Mouse (Mus musculus): ENCODE data around the gene Mbl1. TPM values are rescaled to one million over a fixed set of nuclear protein-coding genes. Genes with fewer than 3 reads are reported as not detected.

Mbl1 gene
- total RNA-seq (2021), result not detected
- long read RNA-seq, result 0 reads

DNA sequence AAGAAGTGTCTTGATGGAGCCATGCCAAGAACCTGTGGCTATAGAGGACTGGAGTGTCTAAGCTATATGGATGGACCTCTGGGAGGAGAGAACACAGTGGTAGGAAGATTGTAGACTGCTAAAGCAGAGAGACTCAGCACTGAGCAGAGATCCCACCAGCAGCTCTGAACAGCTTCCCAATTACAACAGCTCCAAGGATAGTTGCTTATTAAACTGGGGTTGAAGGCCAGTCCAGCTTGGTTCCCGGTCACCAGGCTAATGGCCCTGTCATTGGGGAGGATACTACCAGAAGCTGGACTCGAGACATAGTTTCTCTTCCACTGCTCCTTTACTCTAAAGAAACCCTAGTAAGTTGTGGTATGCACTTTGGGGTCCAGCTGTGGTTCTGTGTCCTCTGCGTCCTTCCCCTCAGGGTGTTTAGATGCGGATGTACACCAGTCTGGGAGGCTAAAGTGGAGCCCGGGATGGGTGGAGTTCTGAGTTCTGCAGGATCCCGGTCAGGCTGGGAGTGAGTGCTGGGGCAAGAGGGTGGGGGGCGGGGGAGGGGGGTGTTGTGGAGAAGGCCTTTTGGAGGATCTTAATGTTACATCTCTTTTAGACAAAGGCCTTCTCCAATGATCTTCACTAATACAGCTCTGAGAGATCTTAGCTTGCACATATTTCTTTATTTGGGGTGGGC, at the start of gene Mbl1:
Mbl1 (plus strand) TSS at position 239 of the 679 bp plus-strand sequence.
- DNase-seq (ENCODE audit: low spot score in 2 of 2), result no peak

DNA sequence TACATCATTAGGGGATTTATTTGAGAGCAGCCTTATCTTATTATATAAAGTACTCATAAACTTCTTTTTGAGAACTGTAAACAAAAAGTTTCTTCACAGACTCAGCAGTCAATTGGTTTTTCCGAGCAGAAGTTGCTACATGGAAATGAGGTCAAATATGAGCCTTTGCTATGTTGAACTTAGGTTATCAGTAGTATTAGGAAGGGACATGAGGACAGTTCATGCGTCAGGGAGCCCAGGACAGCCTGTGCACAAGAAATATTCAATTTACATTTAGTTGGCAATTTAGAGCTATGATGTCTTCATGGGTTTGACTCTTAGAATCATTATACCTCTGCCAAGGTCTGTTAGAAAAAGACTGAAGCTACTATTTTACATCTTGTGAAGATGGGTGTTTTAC, 49.0 kb upstream of the Mbl1 start:
- DNase-seq (ENCODE audit: low spot score in 2 of 2), result no peak

DNA sequence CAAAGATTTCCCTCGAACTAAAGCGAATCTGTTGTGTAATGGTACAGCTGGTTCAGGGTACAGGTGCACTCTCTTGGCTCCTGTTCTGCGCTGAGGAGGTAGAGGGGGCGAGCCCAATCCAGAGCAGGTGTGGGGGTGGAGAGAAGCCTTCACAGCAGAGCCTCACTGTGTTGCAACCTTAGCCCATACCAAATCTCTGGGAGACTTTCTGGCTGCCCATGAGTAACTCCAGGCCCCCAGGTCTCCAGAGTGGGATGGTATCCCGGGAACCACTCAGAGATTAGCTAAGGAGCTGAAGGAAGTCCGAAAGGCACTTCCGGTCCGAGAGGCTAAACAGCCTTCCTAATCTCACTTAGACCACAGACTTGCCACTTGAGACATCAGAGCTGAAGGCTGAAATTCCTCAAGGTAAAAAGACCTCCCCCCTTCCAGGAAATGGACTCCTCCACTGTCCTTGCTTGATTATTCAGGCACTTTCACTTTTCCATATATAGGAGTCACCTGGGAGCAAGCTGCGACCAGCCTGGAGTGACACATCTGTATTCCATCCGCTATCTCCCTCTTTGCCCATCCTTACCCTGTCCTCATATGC, 46.3 kb upstream of the Mbl1 start, which contains the start of gene Mat1a:
Mat1a (plus strand) TSS at position 183 of the 592 bp plus-strand sequence.
- no peak for DNase-seq (ENCODE audit: low spot score in 2 of 2)

DNA sequence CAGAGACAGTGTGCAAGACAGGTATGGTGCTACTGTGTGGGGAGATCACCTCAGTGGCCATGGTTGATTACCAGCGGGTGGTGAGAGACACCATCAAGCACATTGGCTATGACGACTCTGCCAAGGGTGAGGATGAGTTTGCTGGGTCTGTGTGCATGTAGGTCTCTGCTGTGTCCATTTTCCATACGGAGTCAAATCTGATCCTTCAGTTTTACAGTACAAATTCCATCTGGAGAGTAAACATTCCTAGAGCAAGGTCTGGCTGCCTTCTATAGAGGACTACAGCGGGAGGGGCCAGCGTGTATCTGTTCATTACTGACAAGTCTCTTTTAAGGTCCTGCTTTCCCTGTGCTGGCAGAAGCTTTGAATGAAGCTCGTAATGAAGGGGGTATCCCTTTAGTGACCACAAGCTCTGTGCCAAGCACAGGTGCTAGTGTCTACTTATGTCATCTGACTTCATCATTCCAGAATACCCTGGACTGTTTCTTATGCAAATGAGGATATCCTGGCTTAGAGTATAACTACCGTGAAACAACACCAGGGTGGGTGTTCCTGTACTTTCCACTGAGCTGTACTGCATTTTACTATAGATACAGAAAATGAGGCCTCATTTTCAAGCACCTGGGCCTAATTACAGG, 40.1 kb upstream of the Mbl1 start:
- DNase-seq (ENCODE audit: low spot score in 2 of 2), result no peak

DNA sequence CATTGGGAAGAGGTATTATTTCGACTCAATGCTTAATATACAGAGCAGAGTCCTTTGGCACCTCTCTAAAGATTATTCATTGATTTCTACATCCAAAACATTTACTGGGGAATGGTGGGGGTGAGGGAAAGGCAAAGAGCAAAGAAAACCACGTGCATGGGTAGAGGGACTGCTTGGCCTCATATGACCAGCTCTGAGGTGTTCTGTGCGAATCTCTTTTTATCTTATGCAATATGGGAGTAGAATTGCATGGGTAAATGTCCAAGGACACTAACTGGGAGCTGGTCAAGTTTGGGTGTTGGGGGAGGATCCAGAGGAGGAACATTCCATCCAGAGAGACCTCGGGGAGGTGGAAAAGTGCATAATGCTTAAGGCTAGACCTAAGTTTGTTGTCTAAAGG, 38.3 kb upstream of the Mbl1 start:
- no peak for DNase-seq (ENCODE audit: low spot score in 2 of 2)

DNA sequence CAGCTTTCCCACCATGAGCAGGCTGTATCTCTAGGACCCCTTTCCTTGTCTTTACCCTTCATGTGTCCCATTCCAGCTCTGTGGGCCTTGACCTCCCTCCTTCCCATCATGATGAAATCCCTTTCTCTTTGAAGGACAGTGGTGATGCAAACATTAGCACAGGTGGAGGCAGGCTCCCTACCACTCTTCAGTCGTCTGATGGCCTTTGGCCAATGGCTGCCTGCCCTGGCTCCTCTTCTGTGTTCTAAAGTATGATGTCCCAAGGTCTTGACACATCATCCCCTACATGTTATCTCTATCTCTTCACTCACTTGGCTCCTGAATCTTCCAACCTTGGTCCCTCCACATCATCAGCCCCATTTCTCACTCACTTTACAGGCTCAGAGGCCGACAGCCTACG, 35.0 kb upstream of the Mbl1 start:
- DNase-seq (ENCODE audit: low spot score in 2 of 2), result no peak

DNA sequence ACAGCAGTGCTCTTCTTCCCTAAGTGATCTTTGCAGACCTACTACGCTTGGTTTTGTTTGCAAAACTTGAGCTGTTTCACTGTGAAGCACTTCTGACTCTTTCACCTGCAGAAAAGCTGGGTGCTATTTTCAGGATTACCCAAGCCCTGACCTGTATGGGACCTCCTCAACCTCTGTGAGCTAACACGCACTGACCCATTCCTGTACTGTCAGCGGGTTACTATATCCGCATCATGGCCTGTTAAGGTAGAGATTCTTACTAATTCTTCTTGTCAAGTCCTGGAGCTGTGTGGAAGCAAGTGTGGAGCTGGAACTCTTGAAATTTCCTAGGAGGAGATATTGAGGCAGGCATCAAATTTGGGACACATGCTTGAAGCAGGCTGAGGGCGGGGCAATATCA, 26.6 kb upstream of the Mbl1 start:
- DNase-seq (ENCODE audit: low spot score in 2 of 2), result no peak

DNA sequence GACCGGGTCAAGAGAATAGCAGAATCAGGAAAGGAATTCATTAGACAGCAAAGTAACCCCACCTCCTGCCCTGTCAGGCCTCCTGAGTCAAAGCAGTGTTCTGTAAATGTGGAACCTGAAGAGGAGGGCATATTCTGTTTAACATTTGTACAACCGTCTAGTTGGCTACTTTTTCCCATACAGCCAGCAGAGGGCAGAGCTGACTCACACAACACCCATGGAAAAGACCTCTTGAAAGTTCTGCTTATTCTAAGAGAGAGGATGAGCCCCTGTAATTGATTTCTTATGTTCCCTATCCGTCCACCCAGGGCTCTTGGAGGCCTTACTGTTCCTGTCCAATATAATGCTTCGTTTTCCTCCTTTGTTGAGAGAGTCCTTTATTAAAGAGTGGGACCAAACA, 23.3 kb upstream of the Mbl1 start:
- DNase-seq (ENCODE audit: low spot score in 2 of 2), result peak in 1 of 2 experiments; percentile 46

DNA sequence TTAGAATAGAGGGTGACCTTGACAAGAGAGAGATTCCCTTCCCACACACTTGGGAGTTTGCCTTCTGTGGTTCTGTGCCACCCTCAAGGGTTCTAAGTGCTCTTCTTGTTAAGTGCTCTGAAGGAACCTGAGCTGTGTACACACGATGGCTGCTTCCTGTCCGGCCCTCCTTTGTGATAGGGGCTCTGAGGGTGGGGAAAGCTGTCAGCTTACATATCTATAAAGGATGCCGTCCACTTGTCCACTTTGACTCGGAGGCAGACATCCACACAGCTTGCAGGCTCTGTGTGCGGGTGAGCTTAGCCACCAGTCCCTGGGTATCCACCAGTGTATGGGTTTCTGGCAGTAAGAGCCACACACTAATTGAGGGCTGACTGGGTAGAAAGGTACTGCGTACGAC, 19.7 kb upstream of the Mbl1 start, which contains the start of gene Sftpa1:
Sftpa1 (plus strand) TSS at position 243 of the 400 bp plus-strand sequence.
- DNase-seq (ENCODE audit: low spot score in 2 of 2), result no peak

DNA sequence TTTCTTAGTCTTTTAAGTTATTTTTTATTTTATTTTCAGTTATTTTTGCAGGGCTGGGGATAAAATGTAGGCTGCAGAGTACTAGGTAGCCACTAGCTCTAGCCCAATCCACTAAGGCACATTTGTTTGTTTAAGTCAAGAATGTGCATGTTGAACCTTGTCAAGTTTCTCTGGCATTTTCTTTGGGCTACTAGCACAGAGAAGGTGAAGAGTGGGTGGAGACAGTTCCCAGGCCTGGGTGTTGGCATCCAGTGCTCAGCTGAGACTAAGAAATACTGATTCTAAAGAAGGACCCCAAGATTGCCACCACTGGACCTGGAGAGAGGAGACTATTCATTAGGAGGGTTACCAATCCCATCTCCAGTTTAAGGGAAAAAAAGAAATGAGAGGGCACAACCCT, 14.3 kb upstream of the Mbl1 start:
- DNase-seq (ENCODE audit: low spot score in 2 of 2), result no peak

DNA sequence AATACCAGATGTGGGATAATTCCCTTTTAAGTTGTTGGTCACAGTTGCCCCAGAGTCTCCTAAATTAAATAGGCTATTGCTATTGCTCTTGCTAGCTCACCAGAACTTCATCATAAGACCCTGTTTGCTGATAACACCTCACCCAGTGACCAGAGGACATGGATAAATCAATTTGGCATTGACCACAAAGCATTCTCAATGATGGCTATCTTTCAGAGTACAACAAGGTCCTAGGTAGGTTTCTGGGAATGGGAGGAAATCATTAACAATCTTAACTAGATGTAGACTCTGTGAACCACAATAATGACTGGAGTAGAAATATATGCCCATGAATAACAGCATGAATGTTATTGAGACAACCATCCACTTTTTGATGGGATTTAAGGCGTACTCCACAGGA, 10.6 kb upstream of the Mbl1 start:
- DNase-seq (ENCODE audit: low spot score in 2 of 2), result no peak

DNA sequence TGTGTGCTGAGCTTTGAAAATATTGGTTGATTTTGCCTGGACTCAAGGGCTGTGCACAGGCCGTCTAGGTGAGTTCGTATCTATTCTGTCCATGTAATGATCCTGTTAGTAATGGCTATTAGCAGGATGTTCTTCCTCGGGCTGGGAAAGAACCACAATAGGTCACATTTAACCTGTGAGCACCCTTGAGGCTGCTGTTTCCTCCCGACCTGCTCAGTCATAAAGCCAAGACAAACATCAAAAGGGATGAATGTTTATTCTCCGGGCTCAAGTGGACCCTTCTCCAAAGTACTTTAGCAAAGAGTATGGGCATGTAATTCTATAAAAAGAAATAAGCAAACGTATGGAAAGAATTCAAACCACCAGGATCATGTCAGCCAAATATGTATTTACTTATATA, 5.2 kb upstream of the Mbl1 start:
- DNase-seq (ENCODE audit: low spot score in 2 of 2), result no peak

DNA sequence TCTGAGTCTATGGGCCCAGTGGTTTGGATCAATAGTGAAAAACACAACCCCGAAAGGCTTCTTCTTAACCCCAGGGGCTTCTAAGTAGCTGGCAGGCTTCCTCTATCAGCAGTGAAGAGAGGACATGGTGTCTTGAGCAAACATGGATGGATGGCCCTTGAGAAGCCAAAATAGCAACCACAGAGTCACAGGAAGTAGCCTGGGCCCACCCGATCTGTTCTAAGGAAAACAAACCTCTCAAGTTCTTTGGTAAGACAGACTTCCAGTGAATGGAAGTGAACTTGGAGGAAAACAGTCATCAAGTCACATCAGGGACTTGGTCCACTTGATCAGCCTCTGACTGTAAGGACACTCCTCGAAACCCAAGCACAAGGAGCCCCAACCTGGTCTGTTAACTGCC, 4.3 kb upstream of the Mbl1 start:
- DNase-seq (ENCODE audit: low spot score in 2 of 2), result no peak

DNA sequence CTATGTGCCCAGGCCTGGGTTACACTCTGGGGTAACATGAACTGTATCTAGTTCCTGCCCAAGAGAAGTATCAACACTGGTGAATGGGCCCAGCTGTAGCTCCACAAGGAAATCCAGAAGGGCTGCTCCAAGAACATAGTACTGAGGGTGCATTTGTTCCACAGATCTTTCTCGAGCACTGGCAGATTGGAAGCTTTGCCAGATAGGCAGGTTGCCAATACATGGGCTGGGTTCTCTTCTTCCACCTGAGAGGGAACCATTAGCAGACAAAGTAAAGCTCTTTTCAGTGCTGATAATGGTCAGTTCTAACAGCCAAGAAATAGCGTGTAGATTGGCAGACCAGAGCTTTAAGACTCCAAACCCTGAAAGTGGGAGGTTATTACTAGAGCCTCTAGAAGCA, 3.9 kb upstream of the Mbl1 start:
- DNase-seq (ENCODE audit: low spot score in 2 of 2), result no peak

DNA sequence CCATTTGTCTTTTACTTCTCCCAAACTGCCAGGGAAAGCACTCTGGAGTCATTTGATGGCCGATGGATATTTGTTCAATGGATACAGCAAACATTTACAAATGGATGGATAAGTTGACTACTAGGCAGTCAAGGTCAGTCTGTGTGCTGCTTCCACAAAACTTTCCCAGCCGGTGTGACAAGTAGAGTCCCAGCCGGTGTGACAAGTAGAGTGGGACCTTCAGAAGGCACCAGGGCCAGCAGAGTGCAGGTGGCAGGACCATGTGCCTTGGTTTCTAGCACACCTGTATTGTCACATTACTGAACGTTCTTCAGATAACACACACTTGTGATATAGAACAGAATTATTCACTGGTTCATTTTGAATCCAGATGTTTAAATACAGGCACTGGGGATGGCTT, 8.8 kb downstream of the Mbl1 start:
- no peak for DNase-seq (ENCODE audit: low spot score in 2 of 2)

DNA sequence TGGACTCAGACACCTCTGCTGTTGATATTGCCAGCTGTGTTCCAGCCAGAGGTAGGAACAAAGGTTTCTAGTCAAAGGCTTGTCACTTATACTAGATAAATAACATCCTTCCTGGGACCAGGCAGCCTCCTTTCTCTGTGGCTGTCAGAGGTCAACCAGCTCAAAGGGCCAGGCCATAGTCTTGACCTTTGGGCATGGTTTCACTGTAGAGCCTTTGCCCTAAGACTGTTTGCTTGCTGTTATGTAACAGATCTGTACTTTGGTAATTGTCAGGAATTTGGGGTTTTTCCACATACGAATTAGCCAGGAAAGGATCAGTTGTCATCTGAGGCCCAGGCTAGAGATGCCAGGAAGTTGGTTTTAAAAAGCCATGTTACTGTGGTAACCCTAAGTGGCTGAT, 9.5 kb downstream of the Mbl1 start:
- DNase-seq (ENCODE audit: low spot score in 2 of 2), result no peak

DNA sequence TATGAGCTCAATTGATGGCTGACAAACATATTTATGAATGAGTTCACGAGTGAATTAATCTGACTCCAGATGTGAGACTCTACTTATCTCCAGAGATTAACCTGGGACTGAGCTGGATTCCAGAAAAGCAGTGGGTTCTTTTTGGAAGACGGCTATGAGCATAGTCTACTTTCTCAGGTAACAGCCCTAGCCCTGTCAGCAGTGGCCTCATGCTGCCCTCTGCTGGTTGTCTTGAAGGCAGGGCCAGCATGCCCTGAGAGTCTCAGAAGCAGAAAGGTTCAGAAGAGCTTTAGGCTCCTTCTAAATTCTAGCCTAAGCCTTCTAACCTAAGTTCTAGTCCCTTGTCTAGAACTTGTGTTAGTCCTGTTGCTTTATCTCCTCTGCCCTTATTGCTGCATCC, 11.4 kb downstream of the Mbl1 start:
- peak; percentile 2 to 40 for DNase-seq (ENCODE audit: low spot score in 2 of 2)

DNA sequence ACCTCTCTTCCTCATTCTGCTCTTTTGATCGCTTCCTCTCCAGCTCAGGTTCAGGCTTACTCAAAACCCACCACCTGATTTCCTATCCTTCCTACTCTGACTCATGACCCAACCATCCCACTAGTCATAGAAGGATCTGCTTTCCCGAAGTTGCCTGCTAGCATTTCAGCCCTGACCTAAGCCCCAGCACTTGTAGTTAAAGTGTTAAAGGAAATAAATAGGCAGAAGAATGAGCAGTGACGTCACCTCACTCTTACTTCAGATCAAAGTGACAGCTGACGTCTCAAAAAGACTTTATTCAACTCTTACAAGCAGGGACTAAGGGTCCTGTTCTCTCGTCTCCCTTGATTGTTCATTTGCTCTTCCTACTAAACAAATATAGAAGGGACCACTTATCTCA, 16.0 kb downstream of the Mbl1 start:
- no peak for DNase-seq (ENCODE audit: low spot score in 2 of 2)

DNA sequence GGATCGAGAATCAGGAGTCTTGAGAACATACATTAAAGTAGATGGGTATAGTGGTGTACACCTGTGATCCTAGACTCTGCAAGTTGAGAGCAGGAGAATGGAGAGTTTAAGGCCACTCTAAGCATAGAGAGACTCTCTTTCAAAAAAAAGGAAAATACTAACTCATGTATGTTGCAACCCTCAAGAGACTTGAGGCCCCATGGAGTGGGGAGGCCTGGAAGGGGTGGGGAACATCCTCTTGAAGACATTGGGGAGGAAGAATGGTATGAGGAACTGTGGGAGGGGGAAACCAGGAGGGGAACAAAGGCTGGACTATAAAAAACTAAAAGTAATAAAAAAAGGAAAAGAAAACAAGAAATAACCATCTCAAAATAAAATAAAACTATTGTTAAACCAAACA, 17.3 kb downstream of the Mbl1 start:
- DNase-seq (ENCODE audit: low spot score in 2 of 2), result no peak

DNA sequence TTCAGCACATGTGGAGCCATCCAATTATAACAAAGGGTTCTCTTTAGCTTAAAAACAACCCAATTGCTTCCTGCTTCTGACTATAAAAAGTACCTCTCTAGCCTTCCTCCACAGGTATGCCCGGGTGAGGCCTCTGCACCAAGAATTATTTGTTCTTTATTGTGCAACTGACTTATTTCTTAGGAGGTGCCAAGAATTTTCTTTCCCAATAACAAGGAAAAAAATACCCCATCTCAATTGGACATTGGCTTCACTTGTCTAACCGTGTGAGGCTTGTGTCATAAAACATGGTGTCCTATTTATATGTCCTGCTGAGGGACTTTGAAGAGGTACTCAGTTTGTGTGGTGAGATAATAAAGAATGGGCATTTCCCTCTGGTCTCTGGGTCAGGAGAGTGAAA, 19.3 kb downstream of the Mbl1 start:
- no peak for DNase-seq (ENCODE audit: low spot score in 2 of 2)

DNA sequence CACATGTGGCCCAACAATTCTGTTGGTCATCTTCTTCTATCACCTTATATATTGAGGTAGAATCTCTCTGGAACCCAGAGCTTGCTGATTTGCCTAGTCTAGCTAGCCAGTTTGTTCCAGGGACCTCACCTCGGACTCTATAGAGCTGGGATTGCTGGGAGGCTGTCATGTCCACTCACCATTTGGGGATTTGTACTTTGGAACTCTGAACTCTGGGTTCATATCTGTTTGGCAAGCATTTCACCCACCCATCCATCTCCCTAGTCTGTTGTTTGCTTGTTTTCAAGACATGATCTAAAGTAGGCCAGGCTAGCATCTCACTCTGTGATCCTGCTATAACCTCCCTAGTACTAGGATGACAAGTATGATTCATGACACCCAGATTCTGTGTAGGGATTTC, 23.5 kb downstream of the Mbl1 start:
- no peak for DNase-seq (ENCODE audit: low spot score in 2 of 2)

DNA sequence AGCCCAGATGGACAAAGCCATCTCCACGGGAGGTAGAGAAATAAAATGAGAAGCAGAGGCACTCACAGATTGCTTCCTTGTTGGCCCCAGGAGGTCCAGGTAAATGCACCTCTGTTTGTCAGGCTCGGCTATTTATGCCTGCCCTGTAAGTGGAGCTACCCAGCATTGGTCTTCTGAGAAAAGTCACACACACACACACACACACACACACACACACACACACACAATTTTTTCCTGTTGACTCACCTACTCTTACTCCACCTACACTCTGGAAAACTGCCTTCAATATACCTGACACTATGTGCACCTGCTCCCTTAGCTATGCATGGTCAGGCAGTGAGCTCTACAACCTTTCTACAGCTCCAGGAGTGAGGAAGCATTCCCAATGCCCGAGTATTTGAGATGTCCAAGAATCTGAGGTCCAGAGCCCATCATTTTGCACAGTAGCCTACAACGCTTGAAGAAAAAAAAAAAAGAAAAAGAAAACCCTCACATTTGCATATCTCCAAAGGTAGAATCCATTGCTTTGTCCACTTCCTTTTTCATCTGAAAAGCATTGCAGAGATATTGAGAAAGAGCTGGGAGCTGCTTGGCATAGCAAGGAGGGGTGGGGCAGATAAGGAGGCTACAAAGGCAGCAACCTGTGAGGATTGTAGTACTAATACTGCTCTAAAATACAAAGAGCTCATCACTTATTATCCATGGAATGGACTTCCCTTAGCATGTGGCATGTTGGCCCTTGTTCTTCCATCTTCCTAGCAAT, 34.0 kb downstream of the Mbl1 start, which contains the start of gene Sftpd:
Sftpd (minus strand) TSS at position 91 of the 763 bp plus-strand sequence.
- no peak for DNase-seq (ENCODE audit: low spot score in 2 of 2)

All from layer of hippocampus, adult 18-20 months (tissue).